Mouse (Mus musculus): ENCODE measurements around the gene Tubb4b. TPM values are rescaled to one million over a fixed set of nuclear protein-coding genes. Genes with fewer than 3 reads are reported as not detected.
A peak's percentile ranks its signal among the peaks of the same experiment; 100 is the strongest.

Tubb4b gene
- polyA plus RNA-seq, 1 experiment from 2014 or later, result 319 TPM

DNA sequence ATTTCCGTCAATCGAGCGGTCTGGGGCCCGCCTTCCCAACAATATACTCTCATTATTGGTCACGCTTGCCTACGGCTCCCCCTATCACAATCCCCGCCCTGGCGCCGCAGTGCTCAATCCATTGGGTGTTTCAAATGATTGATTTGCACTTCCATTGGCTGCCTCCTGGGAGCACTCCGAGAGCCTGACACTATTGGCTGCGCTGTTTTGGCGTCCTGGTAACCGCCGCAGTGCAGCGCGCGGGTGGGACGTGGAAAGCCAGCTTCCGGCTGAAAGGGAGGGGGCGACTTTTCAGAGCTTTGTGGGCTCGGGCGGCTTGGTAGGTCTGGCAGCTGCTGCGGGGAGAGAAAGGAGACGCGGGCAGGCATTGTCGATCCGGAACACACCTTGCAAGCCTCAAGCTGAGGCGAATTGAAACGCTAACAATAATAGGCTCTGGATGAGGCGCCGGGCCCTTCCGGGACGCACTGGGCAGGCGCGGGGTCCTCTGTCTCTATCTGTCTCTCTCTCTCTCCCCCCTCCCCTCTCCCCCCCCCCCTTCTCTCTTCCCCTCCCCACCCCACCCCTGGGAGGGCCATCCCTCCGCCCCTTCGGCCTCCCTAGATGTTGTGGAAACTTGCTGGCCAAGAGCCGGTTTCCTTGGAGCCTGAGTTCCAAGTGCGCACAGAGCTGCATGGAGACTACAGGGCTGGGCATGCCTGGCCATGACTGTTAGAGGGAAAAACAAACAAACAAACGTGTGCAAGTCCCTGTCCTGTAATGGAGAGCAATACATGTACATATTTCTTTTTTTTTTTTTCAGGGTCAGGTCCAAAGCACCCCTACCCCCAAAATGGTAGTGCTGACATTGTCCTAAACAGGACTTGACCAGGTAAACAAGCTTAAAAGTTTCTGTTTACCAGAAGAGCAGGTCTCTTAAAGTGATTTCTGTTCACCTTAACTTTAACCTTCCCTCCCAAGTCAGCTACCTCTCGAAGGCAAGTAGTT lies 557 bp upstream of the Tubb4b start:
- ATAC-seq (ENCODE audit: low FRiP score, low TSS enrichment) (peak; percentile 97), DNase-seq (peak; percentile 100)
- Histone ChIP-seq H3K4me1 (ENCODE audit: control insufficient read depth, insufficient read depth, low read length) (peaks cover 15% of the 10 kb centered on the region), H3K9ac (replicated peaks; ENCODE audit: low read length) (peak overlapping the region; percentile 62), H3K9me3 (ENCODE audit: control insufficient read depth, low read length) (no peaks in the 10 kb centered on the region), H3K27me3 (ENCODE audit: control insufficient read depth, insufficient read depth, low read length) (no peaks in the 10 kb centered on the region), H3K4me3 (replicated peaks; ENCODE audit: low read depth, low read length) (peak overlapping the region; percentile 84), H3K27ac (replicated peaks; ENCODE audit: low read depth, low read length) (peak overlapping the region; percentile 99), H3K36me3 (ENCODE audit: control insufficient read depth, insufficient read depth, low read length) (peaks cover 6% of the 10 kb centered on the region), H3K4me2 (ENCODE audit: low read length) (peak overlapping the region; percentile 56)
- WGBS, result 2% methylated on average over 41 of the region's 41 CpGs

DNA sequence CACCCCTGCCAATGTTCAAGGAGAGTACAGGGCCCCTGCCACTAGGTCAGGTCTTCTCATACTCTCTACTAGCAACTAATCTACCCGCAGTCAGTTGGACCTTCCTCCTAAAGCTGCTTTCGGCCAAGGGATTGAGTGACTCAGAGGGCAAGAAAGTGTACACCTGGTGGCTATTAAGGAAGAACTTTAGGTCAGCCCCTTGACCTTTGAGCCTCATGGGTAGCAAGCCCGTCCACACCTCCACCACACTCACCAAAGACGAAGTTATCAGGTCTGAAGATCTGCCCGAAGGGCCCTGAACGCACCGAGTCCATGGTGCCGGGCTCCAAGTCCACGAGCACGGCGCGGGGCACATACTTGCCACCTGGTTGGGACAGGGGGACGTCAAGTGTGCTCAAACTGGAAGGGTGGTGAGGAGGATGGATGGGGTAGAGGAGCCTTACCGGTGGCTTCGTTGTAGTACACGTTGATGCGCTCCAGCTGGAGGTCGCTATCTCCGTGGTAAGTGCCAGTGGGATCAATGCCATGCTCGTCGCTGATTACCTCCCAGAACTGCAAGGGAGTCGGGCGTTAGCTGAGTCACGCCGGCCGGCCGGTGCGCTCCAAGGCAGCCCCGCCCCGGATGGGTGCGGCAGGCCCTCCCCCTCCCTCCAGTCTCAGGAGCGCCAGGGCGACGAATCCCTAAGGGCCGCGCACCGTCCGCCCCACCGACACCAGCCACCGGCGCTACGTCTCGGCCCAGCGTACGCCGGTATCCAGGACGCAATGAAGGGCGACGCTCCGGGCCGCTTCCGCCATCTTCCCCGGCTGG lies 616 bp downstream of the Tubb4b start:
- Histone ChIP-seq H3K36me3 (ENCODE audit: control insufficient read depth, insufficient read depth, low read length) (peaks cover 6% of the 10 kb centered on the region), H3K4me2 (ENCODE audit: low read length) (peak overlapping the region; percentile 90), H3K4me1 (ENCODE audit: control insufficient read depth, insufficient read depth, low read length) (peaks cover 15% of the 10 kb centered on the region), H3K27ac (replicated peaks; ENCODE audit: low read depth, low read length) (peak overlapping the region; percentile 89), H3K4me3 (replicated peaks; ENCODE audit: low read depth, low read length) (peak overlapping the region; percentile 84), H3K9me3 (ENCODE audit: control insufficient read depth, low read length) (no peaks in the 10 kb centered on the region), H3K9ac (replicated peaks; ENCODE audit: low read length) (peak overlapping the region; percentile 80), H3K27me3 (ENCODE audit: control insufficient read depth, insufficient read depth, low read length) (no peaks in the 10 kb centered on the region)
- peak; percentile 22 for ATAC-seq (ENCODE audit: low FRiP score, low TSS enrichment)
- DNase-seq, result no peak
- WGBS, result 2% methylated on average over 52 of the region's 53 CpGs

DNA sequence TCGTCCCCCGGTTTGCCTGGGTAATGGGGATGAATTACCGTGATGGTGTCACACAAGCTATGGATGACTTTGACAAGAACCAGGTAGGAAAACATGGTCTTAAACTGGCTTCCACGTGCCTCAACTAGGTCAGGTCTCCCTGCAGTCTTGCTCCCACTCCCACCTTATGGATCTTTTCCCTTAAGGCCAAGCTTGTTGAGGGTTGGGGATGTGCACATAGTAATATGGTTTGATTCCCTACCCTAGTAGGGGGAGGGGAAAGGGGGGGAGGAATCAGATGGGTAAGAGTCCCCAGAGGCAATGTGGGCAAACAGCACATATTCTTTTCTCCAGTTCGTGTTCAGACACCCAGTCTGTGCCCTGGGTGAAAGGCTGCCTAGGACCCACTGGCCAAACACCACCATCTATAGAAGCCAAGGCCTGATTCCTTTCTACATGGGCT lies 3.1 kb downstream of the Tubb4b start:
- Histone ChIP-seq H3K9ac (replicated peaks; ENCODE audit: low read length) (no peak overlapping the region), H3K4me1 (ENCODE audit: control insufficient read depth, insufficient read depth, low read length) (peaks cover 15% of the 10 kb centered on the region), H3K27ac (replicated peaks; ENCODE audit: low read depth, low read length) (no peak overlapping the region), H3K9me3 (ENCODE audit: control insufficient read depth, low read length) (no peaks in the 10 kb centered on the region), H3K27me3 (ENCODE audit: control insufficient read depth, insufficient read depth, low read length) (no peaks in the 10 kb centered on the region), H3K4me3 (replicated peaks; ENCODE audit: low read depth, low read length) (no peak overlapping the region), H3K36me3 (ENCODE audit: control insufficient read depth, insufficient read depth, low read length) (peaks cover 6% of the 10 kb centered on the region), H3K4me2 (ENCODE audit: low read length) (no peak overlapping the region)
- WGBS, result 74% methylated on average over 5 of the region's 5 CpGs
- ATAC-seq (ENCODE audit: low FRiP score, low TSS enrichment) (no peak), DNase-seq (no peak)

DNA sequence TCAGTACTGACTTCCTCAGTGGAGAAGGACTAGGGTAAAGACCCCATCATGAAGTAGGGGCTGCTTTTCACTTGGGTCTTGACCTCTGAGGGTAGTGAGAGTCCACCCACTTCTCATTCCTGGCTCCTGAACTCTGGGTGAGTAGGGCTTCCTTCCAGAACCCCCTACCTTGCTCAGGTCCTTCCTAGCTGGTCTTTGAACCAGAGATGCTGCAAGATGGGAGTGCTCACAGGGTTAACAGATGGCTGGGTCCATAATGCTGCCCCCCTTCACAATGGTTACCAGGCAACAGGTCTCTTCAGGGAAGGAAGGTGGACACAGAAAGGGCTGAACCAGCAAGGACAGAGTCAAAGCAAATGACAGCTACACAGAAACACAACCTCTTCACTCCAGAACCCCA lies 6.1 kb downstream of the Tubb4b start, which contains the start of gene Fam166a:
Gene Fam166a (plus strand): TSS at position 301 of the 400 bp plus-strand sequence.
- Histone ChIP-seq H3K4me1 (ENCODE audit: control insufficient read depth, insufficient read depth, low read length) (peaks cover 3% of the 10 kb centered on the region), H3K9me3 (ENCODE audit: control insufficient read depth, low read length) (no peaks in the 10 kb centered on the region), H3K27ac (replicated peaks; ENCODE audit: low read depth, low read length) (no peak within 1 kb of the TSS), H3K9ac (replicated peaks; ENCODE audit: low read length) (no peak within 1 kb of the TSS), H3K36me3 (ENCODE audit: control insufficient read depth, insufficient read depth, low read length) (peaks cover 6% of the 10 kb centered on the region), H3K4me2 (ENCODE audit: low read length) (no peak within 1 kb of the TSS), H3K27me3 (ENCODE audit: control insufficient read depth, insufficient read depth, low read length) (no peaks in the 10 kb centered on the region), H3K4me3 (replicated peaks; ENCODE audit: low read depth, low read length) (no peak within 1 kb of the TSS)
- DNase-seq (no peak), ATAC-seq (ENCODE audit: low FRiP score, low TSS enrichment) (no peak)

- DNase-seq, result no peak
These were observed 6.8 kb downstream of the Tubb4b start for GRCm38 (mm10) chr2:25217666-25218065.

GRCm38 (mm10) chr2:25214444-25214843 lies 10.1 kb downstream of the Tubb4b start, which contains the start of gene Stpg3:
Gene Stpg3, minus strand, starts transcription at chr2:25214637.
- H3K4me2 ChIP-seq (ENCODE audit: low read length), result no peak within 1 kb of the TSS
- no peaks in the 10 kb centered on the region for H3K27me3 ChIP-seq (ENCODE audit: control insufficient read depth, insufficient read depth, low read length)
- no peaks in the 10 kb centered on the region for H3K9me3 ChIP-seq (ENCODE audit: control insufficient read depth, low read length)
- no peak within 1 kb of the TSS for H3K9ac ChIP-seq (replicated peaks; ENCODE audit: low read length)
- 52% methylated on average over 3 of the region's 3 CpGs for WGBS
- H3K27ac ChIP-seq (replicated peaks; ENCODE audit: low read depth, low read length), result no peak within 1 kb of the TSS
- DNase-seq (no peak), ATAC-seq (ENCODE audit: low FRiP score, low TSS enrichment) (no peak)
- H3K4me1 ChIP-seq (ENCODE audit: control insufficient read depth, insufficient read depth, low read length), result peaks cover 10% of the 10 kb centered on the region
- no peak within 1 kb of the TSS for H3K4me3 ChIP-seq (replicated peaks; ENCODE audit: low read depth, low read length)
- H3K36me3 ChIP-seq (ENCODE audit: control insufficient read depth, insufficient read depth, low read length), result no peaks in the 10 kb centered on the region

More at GRCm38 (mm10) chr2:25217666-25218065, 6.8 kb downstream of the Tubb4b start:
- Histone ChIP-seq H3K4me3 (replicated peaks; ENCODE audit: low read depth, low read length) (no peak overlapping the region), H3K9me3 (ENCODE audit: control insufficient read depth, low read length) (no peaks in the 10 kb centered on the region), H3K27me3 (ENCODE audit: control insufficient read depth, insufficient read depth, low read length) (no peaks in the 10 kb centered on the region), H3K36me3 (ENCODE audit: control insufficient read depth, insufficient read depth, low read length) (peaks cover 6% of the 10 kb centered on the region), H3K4me2 (ENCODE audit: low read length) (no peak overlapping the region), H3K27ac (replicated peaks; ENCODE audit: low read depth, low read length) (no peak overlapping the region), H3K9ac (replicated peaks; ENCODE audit: low read length) (no peak overlapping the region), H3K4me1 (ENCODE audit: control insufficient read depth, insufficient read depth, low read length) (no peaks in the 10 kb centered on the region)
- no peak for ATAC-seq (ENCODE audit: low FRiP score, low TSS enrichment)
- 60% methylated on average over 2 of the region's 2 CpGs for WGBS

- DNase-seq (no peak), ATAC-seq (ENCODE audit: low FRiP score, low TSS enrichment) (no peak)
- 74% methylated on average over 23 of the region's 23 CpGs for WGBS
- no peak overlapping the region for H3K4me3 ChIP-seq (replicated peaks; ENCODE audit: low read depth, low read length)
- H3K27me3 ChIP-seq (ENCODE audit: control insufficient read depth, insufficient read depth, low read length), result no peaks in the 10 kb centered on the region
- peaks cover 19% of the 10 kb centered on the region for H3K4me1 ChIP-seq (ENCODE audit: control insufficient read depth, insufficient read depth, low read length)
- H3K27ac ChIP-seq (replicated peaks; ENCODE audit: low read depth, low read length), result no peak overlapping the region
- H3K36me3 ChIP-seq (ENCODE audit: control insufficient read depth, insufficient read depth, low read length), result peaks cover 3% of the 10 kb centered on the region
- H3K9ac ChIP-seq (replicated peaks; ENCODE audit: low read length), result no peak overlapping the region
- H3K4me2 ChIP-seq (ENCODE audit: low read length), result no peak overlapping the region
- H3K9me3 ChIP-seq (ENCODE audit: control insufficient read depth, low read length), result no peaks in the 10 kb centered on the region
These were observed 11.1 kb downstream of the Tubb4b start for GRCm38 (mm10) chr2:25213266-25213865.

- Histone ChIP-seq H3K4me1 (ENCODE audit: control insufficient read depth, insufficient read depth, low read length) (peaks cover 21% of the 10 kb centered on the region), H3K36me3 (ENCODE audit: control insufficient read depth, insufficient read depth, low read length) (peaks cover 22% of the 10 kb centered on the region), H3K9ac (replicated peaks; ENCODE audit: low read length) (peak within 1 kb of the TSS; percentile 88), H3K4me3 (replicated peaks; ENCODE audit: low read depth, low read length) (peak within 1 kb of the TSS; percentile 86), H3K27ac (replicated peaks; ENCODE audit: low read depth, low read length) (peak within 1 kb of the TSS; percentile 92), H3K27me3 (ENCODE audit: control insufficient read depth, insufficient read depth, low read length) (no peaks in the 10 kb centered on the region), H3K9me3 (ENCODE audit: control insufficient read depth, low read length) (no peaks in the 10 kb centered on the region), H3K4me2 (ENCODE audit: low read length) (peak within 1 kb of the TSS; percentile 83)
- ATAC-seq (ENCODE audit: low FRiP score, low TSS enrichment), result peak; percentile 91
- under 1% methylated on average over 44 of the region's 44 CpGs for WGBS
- peak; percentile 91 for DNase-seq
These were observed 13.3 kb downstream of the Tubb4b start, which contains the start of gene Nelfb for GRCm38 (mm10) chr2:25211121-25211670. Gene Nelfb, minus strand, starts transcription at chr2:25211489.
